Mouse (Mus musculus) midbrain, embryonic 16.5 days (tissue): ENCODE data around the gene Rplp2. TPM values are rescaled to one million over a fixed set of nuclear protein-coding genes. Genes with fewer than 3 reads are reported as not detected.

ENCODE experiments used
- ATAC-seq: fragments of 200-750 bp; cut with Nextera tagmentation; 2 replicates; pipeline ENCODE4 v1.8.0; 2017; ENCODE audit warnings: moderate TSS enrichment
- H3K27ac ChIP-seq: fragments of 300-500 bp; sonication (generic); 2 replicates; pipeline ENCODE4 v1.5.1; 2014; ENCODE audit warnings: mild to moderate bottlenecking, low read length, mixed read lengths
- H3K27me3 ChIP-seq: fragments of 300-500 bp; sonication (generic); 2 replicates; pipeline ENCODE4 v1.6.1; 2014; ENCODE audit warnings: low read depth, low read length, mixed read lengths; ENCODE audit not compliant: control insufficient read depth, insufficient read depth
- H3K36me3 ChIP-seq: fragments of 300-500 bp; sonication (generic); 2 replicates; pipeline ENCODE4 v1.6.1; 2014; ENCODE audit warnings: mild to moderate bottlenecking, low read length, moderate library complexity, mixed read lengths; ENCODE audit not compliant: control insufficient read depth, insufficient read depth
- H3K4me1 ChIP-seq: fragments of 300-500 bp; sonication (generic); 2 replicates; pipeline ENCODE4 v1.6.1; 2014; ENCODE audit warnings: mild to moderate bottlenecking, low read length, mixed read lengths; ENCODE audit not compliant: control insufficient read depth, insufficient read depth
- H3K4me2 ChIP-seq: fragments of 300-500 bp; sonication (generic); 2 replicates; pipeline ENCODE4 v1.6.1; 2014; ENCODE audit warnings: mild to moderate bottlenecking, low read length, mixed read lengths
- H3K4me3 ChIP-seq: fragments of 300-500 bp; sonication (generic); 2 replicates; pipeline ENCODE4 v1.5.1; 2014; ENCODE audit warnings: low read depth, mild to moderate bottlenecking, low read length, moderate library complexity, mixed read lengths
- H3K9ac ChIP-seq: fragments of 300-500 bp; sonication (generic); 2 replicates; pipeline ENCODE4 v1.6.1; 2014; ENCODE audit warnings: low read depth, low read length, mixed read lengths
- H3K9me3 ChIP-seq: fragments of 300-500 bp; sonication (generic); replicated peaks from 2 replicates; pipeline ENCODE4 v1.6.1; 2014; ENCODE audit warnings: mild to moderate bottlenecking, low read length, mixed read lengths; ENCODE audit not compliant: control insufficient read depth, poor library complexity, severe bottlenecking
- WGBS: fragments of 180-500 bp; shearing (Covaris S2); extraction: QIAGEN DNeasy Blood & Tissue Kit; methylation state at CpG from one replicate; pipeline ENCODE4 v1.1.7; 2014; 5-methylcytosine and 5-hydroxymethylcytosine counted together
- polyA plus RNA-seq: library from polyadenylated mRNA; unstranded; fragments of >200 nt; fragmentation: Nextera tagmentation; extraction: Ambion mirVana; gene quantifications from 2 replicates; pipeline ENCODE4 v1.2.1, GENCODE M21; 2015

Rplp2 gene
- polyA plus RNA-seq, 1 experiment from 2014 or later: 607 TPM

DNA sequence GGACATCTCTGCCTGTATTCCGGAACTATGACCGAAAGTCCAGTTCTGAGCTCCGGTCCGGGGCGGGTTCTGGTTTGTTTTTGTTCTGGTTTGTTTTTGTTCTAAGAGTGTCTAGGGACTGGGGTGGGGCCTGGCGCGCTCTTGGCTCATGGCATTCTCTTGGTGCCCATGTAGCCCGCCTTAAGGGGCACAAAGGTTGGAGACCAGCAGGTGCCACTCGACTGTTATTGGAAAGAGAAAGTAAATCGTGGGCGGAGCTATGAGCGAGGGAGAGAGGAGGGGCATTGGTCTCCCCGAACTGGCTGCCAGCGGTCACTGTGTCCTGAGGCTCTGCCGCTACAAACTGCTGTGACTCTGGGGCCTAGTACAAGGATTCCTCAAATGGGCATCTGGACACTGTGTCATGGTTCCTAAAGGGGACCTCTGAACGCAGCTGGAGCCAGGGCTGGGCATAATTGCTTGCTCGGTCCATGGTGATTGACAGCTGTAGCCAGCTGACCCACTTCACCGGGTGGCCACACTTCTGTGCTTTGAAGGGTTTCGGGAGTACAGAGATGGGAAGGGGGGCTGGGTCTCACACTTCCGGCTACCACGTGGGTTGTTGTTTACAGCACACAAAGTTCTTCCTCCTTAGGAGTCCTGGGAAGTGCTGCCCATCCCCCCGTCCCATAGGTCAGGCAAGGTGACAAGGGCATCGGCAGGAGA is 8.6 kb downstream of the Rplp2 start:
- Histone ChIP-seq H3K9ac (peak overlapping the region; percentile 78), H3K4me2 (peak overlapping the region; percentile 74), H3K27ac (peak overlapping the region; percentile 65), H3K4me1 (peaks cover 10% of the 10 kb centered on the region), H3K4me3 (peak overlapping the region; percentile 76), H3K36me3 (peaks cover 16% of the 10 kb centered on the region), H3K9me3 (no peaks in the 10 kb centered on the region), H3K27me3 (peaks cover 9% of the 10 kb centered on the region)
- 3% methylated on average over 23 of the region's 23 CpGs for WGBS
- peak; percentile 25 for ATAC-seq

DNA sequence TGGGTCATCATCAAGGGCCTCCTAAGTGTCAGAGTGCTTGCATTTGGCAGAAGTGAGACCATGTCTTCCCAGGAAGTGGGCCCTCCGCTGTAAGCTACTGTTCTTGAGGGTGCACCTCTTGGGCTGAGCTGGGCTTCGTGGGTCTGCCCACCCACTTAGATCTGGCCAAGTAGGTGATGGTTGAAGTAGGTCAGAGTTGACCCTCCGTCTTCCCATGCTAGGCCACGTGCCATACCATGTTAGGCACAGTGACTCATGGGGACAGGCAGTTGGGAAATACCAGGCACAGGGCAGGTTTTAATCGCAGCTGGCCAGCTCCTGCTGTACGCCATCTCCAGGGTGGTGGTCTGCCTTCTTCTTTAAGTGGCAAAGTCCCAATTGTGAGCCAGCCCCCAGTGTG is 9.6 kb downstream of the Rplp2 start:
- Histone ChIP-seq H3K4me3 (no peak overlapping the region), H3K9me3 (no peaks in the 10 kb centered on the region), H3K4me2 (peak overlapping the region; percentile 74; the same call in 1 of the 2 replicates), H3K4me1 (peaks cover 13% of the 10 kb centered on the region), H3K36me3 (peaks cover 8% of the 10 kb centered on the region), H3K9ac (no peak overlapping the region), H3K27ac (no peak overlapping the region), H3K27me3 (peaks cover 19% of the 10 kb centered on the region)
- WGBS: 90% methylated on average over 6 of the region's 6 CpGs
- ATAC-seq: no peak

DNA sequence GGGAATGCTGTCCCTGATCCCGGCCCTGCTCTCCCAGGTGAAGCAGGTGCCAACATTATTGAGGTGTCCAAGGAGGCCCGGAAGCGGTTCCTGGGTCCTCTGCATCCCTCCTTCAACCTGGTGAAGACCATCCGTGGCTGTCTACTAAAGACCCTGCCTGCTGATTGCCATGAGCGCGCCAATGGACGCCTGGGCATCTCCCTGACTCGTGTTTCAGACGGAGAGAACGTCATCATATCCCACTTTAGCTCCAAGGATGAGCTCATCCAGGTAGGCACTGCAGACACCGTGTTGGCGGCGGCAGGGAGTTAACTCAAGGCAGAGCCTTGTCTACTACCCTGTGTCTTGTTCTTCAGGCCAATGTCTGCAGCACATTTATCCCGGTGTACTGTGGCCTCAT is 10.1 kb downstream of the Rplp2 start:
- Histone ChIP-seq H3K27ac (no peak overlapping the region), H3K4me3 (no peak overlapping the region), H3K9me3 (no peaks in the 10 kb centered on the region), H3K4me1 (peaks cover 18% of the 10 kb centered on the region), H3K4me2 (no peak overlapping the region), H3K9ac (no peak overlapping the region), H3K36me3 (peaks cover 4% of the 10 kb centered on the region; the same call in 1 of the 2 replicates), H3K27me3 (peaks cover 24% of the 10 kb centered on the region)
- ATAC-seq: no peak
- WGBS: 94% methylated on average over 14 of the region's 14 CpGs

DNA sequence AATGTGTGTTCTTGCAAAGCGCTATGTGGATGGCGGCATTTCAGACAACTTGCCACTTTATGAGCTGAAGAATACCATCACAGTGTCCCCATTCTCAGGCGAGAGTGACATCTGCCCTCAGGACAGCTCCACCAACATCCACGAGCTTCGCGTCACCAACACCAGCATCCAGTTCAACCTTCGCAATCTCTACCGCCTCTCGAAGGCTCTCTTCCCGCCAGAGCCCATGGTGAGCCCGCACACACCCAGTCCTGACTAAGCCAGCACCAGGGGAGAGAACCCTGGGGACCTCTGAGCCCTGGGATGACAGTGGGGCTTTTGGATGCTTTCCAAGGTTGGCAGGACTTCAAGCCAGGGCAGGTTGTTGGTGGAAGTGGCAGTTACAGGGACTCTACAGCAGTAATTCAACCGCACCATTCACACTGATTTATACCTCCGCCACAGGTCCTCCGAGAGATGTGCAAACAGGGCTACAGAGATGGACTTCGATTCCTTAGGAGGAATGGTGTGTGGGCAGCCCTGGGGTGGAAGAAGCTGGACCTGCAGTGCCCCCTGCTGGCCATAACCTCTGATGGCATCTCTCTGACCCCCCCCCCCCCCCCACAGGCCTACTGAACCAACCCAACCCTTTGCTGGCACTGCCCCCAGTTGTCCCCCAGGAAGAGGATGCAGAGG is 11.0 kb downstream of the Rplp2 start:
- no peak overlapping the region for H3K4me2 ChIP-seq
- H3K9me3 ChIP-seq: no peaks in the 10 kb centered on the region
- peaks cover 32% of the 10 kb centered on the region for H3K27me3 ChIP-seq
- WGBS: 76% methylated on average over 15 of the region's 15 CpGs
- ATAC-seq: no peak
- H3K4me3 ChIP-seq: no peak overlapping the region
- H3K4me1 ChIP-seq: peaks cover 18% of the 10 kb centered on the region
- no peak overlapping the region for H3K9ac ChIP-seq
- H3K36me3 ChIP-seq: peaks cover 4% of the 10 kb centered on the region; the same call in 1 of the 2 replicates
- no peak overlapping the region for H3K27ac ChIP-seq

DNA sequence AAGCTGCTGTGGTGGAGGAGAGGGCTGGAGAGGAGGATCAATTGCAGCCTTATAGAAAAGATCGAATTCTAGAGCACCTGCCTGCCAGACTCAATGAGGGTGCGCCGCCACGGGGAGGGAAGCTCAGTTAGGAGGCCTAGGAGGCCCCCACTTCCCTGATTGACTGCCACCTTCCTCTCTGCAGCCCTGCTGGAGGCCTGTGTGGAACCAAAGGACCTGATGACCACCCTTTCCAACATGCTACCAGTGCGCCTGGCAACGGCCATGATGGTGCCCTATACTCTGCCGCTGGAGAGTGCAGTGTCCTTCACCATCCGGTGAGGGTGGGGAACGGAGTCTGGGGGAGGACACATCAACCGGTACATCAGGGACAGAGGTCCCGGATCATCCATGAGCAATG is 11.5 kb downstream of the Rplp2 start:
- Histone ChIP-seq H3K9ac (no peak overlapping the region), H3K4me3 (no peak overlapping the region), H3K4me1 (peaks cover 18% of the 10 kb centered on the region), H3K4me2 (no peak overlapping the region), H3K27me3 (peaks cover 38% of the 10 kb centered on the region), H3K36me3 (peaks cover 4% of the 10 kb centered on the region; the same call in 1 of the 2 replicates), H3K27ac (no peak overlapping the region), H3K9me3 (no peaks in the 10 kb centered on the region)
- ATAC-seq: no peak
- 92% methylated on average over 11 of the region's 11 CpGs for WGBS

DNA sequence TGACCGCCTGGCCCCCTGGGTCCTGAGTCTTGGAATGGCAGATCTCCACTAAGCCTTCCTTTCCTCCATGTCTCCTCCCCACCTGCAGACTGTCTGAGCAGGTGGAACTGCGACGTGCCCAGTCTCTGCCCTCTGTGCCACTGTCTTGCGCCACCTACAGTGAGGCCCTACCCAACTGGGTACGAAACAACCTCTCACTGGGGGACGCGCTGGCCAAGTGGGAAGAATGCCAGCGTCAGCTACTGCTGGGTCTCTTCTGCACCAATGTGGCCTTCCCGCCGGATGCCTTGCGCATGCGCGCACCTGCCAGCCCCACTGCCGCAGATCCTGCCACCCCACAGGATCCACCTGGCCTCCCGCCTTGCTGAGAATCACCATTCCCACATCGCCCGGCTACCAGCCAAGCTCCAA is 12.1 kb downstream of the Rplp2 start:
- Histone ChIP-seq H3K9ac (no peak overlapping the region), H3K4me2 (no peak overlapping the region), H3K4me1 (peaks cover 18% of the 10 kb centered on the region), H3K27ac (no peak overlapping the region), H3K27me3 (peaks cover 44% of the 10 kb centered on the region), H3K36me3 (peaks cover 4% of the 10 kb centered on the region; the same call in 1 of the 2 replicates), H3K4me3 (no peak overlapping the region), H3K9me3 (no peaks in the 10 kb centered on the region)
- 92% methylated on average over 17 of the region's 17 CpGs for WGBS
- ATAC-seq: no peak

DNA sequence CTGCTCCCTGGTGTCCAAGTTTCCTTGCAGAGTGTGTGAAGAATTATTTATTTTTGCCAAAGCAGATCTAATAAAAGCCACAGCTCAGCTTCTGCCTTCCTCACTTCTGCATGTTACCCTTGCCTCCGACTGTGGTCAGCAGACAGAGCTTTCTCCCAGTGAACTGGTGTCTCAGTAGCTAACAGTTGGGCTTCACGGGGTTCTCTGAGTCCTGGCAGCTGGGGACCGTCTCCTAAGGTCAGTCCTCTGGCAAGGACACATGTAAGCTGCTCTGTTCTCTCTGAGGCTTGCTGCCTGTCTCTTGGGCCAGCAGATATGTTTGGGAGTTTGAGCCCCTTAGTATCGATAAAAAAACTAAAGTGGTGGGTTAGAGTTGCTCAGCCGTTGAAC is 12.8 kb downstream of the Rplp2 start:
- ATAC-seq: no peak
- Histone ChIP-seq H3K4me2 (no peak overlapping the region), H3K9me3 (no peaks in the 10 kb centered on the region), H3K27ac (no peak overlapping the region), H3K27me3 (peaks cover 51% of the 10 kb centered on the region), H3K9ac (no peak overlapping the region), H3K4me1 (peaks cover 23% of the 10 kb centered on the region), H3K4me3 (no peak overlapping the region), H3K36me3 (peaks cover 4% of the 10 kb centered on the region; the same call in 1 of the 2 replicates)
- 76% methylated on average over 5 of the region's 5 CpGs for WGBS

DNA sequence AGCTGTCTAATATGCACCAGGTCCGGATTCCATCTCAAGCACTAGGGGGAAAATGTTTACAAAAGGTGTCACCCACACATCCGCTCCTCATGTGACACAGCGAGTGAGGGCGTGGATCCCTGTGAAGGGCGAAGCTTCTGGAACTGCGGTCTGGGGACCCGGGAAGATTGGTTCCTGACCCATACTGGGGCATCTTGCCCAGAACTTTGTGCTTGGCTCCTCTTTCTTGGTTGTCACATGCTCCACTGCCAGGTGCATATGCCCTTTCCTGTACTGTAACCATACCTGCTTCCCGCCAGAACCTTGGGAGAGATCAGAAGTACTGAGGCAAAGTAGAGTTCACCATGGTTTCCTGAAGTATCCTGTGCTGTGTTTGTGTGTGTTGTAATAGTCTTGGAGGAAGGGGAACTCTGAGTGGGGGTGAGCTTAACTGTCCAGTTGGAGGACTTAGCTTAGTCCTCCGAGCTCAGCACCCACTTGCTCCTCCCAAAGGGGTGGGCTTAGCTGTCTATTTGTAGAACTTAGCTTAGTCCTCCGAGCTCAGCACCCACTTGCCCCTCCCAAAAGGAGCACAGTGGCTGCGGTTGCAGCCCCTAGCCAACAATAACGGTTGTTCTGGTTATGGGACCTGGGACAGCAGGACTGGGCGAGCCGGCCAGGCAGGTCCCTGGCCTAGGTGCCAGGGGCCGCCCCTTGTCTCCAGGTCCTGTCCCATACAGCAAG is 13.4 kb downstream of the Rplp2 start, which contains the start of gene Cracr2b:
Cracr2b (plus strand) TSS at position 704 of the 723 bp plus-strand sequence.
- Histone ChIP-seq H3K4me3 (peak within 1 kb of the TSS; percentile 42), H3K4me1 (peaks cover 26% of the 10 kb centered on the region), H3K27ac (no peak within 1 kb of the TSS), H3K27me3 (peaks cover 57% of the 10 kb centered on the region), H3K4me2 (peak within 1 kb of the TSS; percentile 74), H3K9me3 (no peaks in the 10 kb centered on the region), H3K36me3 (peaks cover 4% of the 10 kb centered on the region; the same call in 1 of the 2 replicates), H3K9ac (peak within 1 kb of the TSS; percentile 60)
- no peak for ATAC-seq
- 74% methylated on average over 15 of the region's 15 CpGs for WGBS
